Mouse (Mus musculus): ENCODE measurements around the gene Txnrd3.

- peak; percentile 52 for TF ChIP-seq CTCF (IDR thresholded peaks at IDR 0.05; ENCODE audit: low read depth)
- no peak for TF ChIP-seq EP300 (IDR thresholded peaks at IDR 0.05; ENCODE audit: low read depth)
Measured at GRCm38 (mm10) chr6:89607999-89608398, 35.8 kb upstream of the Txnrd3 start.
